Mouse (Mus musculus) CH12.LX (cell line): ENCODE results near the gene Angptl8. TPM values are rescaled to one million over a fixed set of nuclear protein-coding genes. Genes with fewer than 3 reads are reported as not detected.
"Not testable (repeated sequence)": the region's sequence is repeated elsewhere in the genome, so short reads cannot be mapped to it uniquely, and the experiment has no call there.

Experiments
- DNase-seq: peaks from one replicate; pipeline ENCODE4 v3.0.0-alpha.2; 2013; ENCODE audit errors: extremely low read depth
- H3K27ac ChIP-seq: 2 replicates; pipeline ENCODE4 v1.5.1; 2012; ENCODE audit warnings: low read depth, mild to moderate bottlenecking, control low read depth, moderate library complexity; ENCODE audit not compliant: insufficient read depth
- H3K27me3 ChIP-seq: replicated peaks from 2 replicates; pipeline ENCODE3; 2012; ENCODE audit warnings: inconsistent platforms
- H3K36me3 ChIP-seq, 2 experiments: replicated peaks in 1 of 2; 2 replicates each; pipeline versions ENCODE3 to v1.6.1; 2012; ENCODE audit warnings: inconsistent platforms in 1 of 2, low read length in 1 of 2, mild to moderate bottlenecking in 1 of 2, mixed read lengths in 1 of 2, moderate library complexity in 1 of 2; ENCODE audit not compliant: control insufficient read depth in 1 of 2, insufficient read depth in 1 of 2
- H3K4me1 ChIP-seq, 2 experiments: 2 replicates each; pipeline ENCODE4 v1.6.1; 2012; ENCODE audit warnings: inconsistent platforms in 1 of 2, moderate library complexity in 1 of 2; ENCODE audit not compliant: insufficient read depth in 2 of 2, control insufficient read depth in 1 of 2
- H3K4me2 ChIP-seq: 2 replicates; pipeline ENCODE4 v1.6.1; 2012; ENCODE audit warnings: low read depth, mild to moderate bottlenecking, control low read depth; ENCODE audit not compliant: poor library complexity, insufficient read depth, severe bottlenecking
- H3K4me3 ChIP-seq, 3 experiments: fragments of 150-350 bp in 1 of 3; sonication (generic) in 1 of 3; replicated peaks in 1 of 3; 2 replicates each; pipeline versions ENCODE3 to v1.5.1; 2011 to 2012; ENCODE audit warnings: low read depth in 2 of 3, low read length in 2 of 3, mild to moderate bottlenecking in 2 of 3, moderate library complexity in 2 of 3, control low read depth in 1 of 3, improper control_type of control experiment in 1 of 3, inconsistent platforms in 1 of 3, mixed read lengths in 1 of 3; ENCODE audit not compliant: poor library complexity in 1 of 3
- H3K79me2 ChIP-seq: replicated peaks from 2 replicates; pipeline ENCODE4 v1.6.1; 2012; ENCODE audit warnings: mild to moderate bottlenecking, moderate library complexity; ENCODE audit not compliant: control insufficient read depth, poor library complexity, insufficient read depth, severe bottlenecking; ENCODE audit errors: extremely low read depth
- H3K9ac ChIP-seq: 2 replicates; pipeline ENCODE4 v1.6.1; 2012; ENCODE audit warnings: low read depth, mild to moderate bottlenecking, control low read depth, moderate library complexity; ENCODE audit not compliant: insufficient read depth
- H3K9me3 ChIP-seq: replicated peaks from 2 replicates; pipeline ENCODE3; 2012; ENCODE audit warnings: low read length, inconsistent platforms, mixed read lengths
- BHLHE40 ChIP-seq: IDR thresholded peaks from 2 replicates; pipeline ENCODE4 v1.6.1; 2011; ENCODE audit warnings: mild to moderate bottlenecking, low read depth, low read length, improper control_type of control experiment
- CTCF ChIP-seq, 2 experiments: IDR thresholded peaks in 1 of 2; conservative IDR thresholded peaks in 1 of 2; 2 replicates each; pipeline ENCODE4 v1.5.1; 2011 to 2012; ENCODE audit warnings: low read depth in 2 of 2, low read length in 2 of 2, improper control_type of control experiment in 1 of 2, inconsistent platforms in 1 of 2, mild to moderate bottlenecking in 1 of 2, moderate library complexity in 1 of 2
- E2F4 ChIP-seq: IDR thresholded peaks from 2 replicates; pipeline ENCODE4 v1.6.1; 2011; ENCODE audit warnings: low read depth, low read length, improper control_type of control experiment; ENCODE audit not compliant: insufficient replicate concordance
- IRF4 ChIP-seq: IDR thresholded peaks from 2 replicates; pipeline ENCODE4 v1.6.1; 2014; ENCODE audit warnings: low read depth, mild to moderate bottlenecking, inconsistent platforms, low read length, improper control_type of control experiment
- JUND ChIP-seq: conservative IDR thresholded peaks from 2 replicates; pipeline ENCODE4 v1.6.1; 2011; ENCODE audit warnings: low read depth, low read length, improper control_type of control experiment
- KAT2A ChIP-seq: IDR thresholded peaks from 2 replicates; pipeline ENCODE4 v1.6.1; 2012; ENCODE audit warnings: low read length, improper control_type of control experiment, inconsistent platforms; ENCODE audit not compliant: insufficient replicate concordance
- MAFK ChIP-seq: IDR thresholded peaks from 2 replicates; pipeline ENCODE4 v1.6.1; 2011; ENCODE audit warnings: low read length, improper control_type of control experiment; ENCODE audit not compliant: insufficient replicate concordance
- MAX ChIP-seq: IDR thresholded peaks from 2 replicates; pipeline ENCODE4 v1.6.1; 2011; ENCODE audit warnings: low read length, improper control_type of control experiment
- MEF2A ChIP-seq: IDR thresholded peaks from 2 replicates; pipeline ENCODE4 v1.6.1; 2014; ENCODE audit warnings: low read depth, mild to moderate bottlenecking, inconsistent platforms, low read length, improper control_type of control experiment, borderline replicate concordance
- MYC ChIP-seq: IDR thresholded peaks from 2 replicates; pipeline ENCODE4 v1.6.1; 2011; ENCODE audit warnings: low read depth, mild to moderate bottlenecking, improper control_type of control experiment, low read length
- POLR2AphosphoS2 ChIP-seq: IDR thresholded peaks from 2 replicates; pipeline ENCODE4 v1.6.1; 2011; ENCODE audit warnings: low read depth, low read length, improper control_type of control experiment
- RCOR1 ChIP-seq: conservative IDR thresholded peaks from 2 replicates; pipeline ENCODE4 v1.6.1; 2012; ENCODE audit warnings: low read depth, mild to moderate bottlenecking, inconsistent platforms, low read length, improper control_type of control experiment
- SIN3A ChIP-seq: IDR thresholded peaks from 2 replicates; pipeline ENCODE4 v1.6.1; 2012; ENCODE audit warnings: low read length, improper control_type of control experiment, inconsistent platforms
- USF1 ChIP-seq: IDR thresholded peaks from 2 replicates; pipeline ENCODE4 v1.6.1; 2014; ENCODE audit warnings: low read depth, mild to moderate bottlenecking, inconsistent platforms, low read length, improper control_type of control experiment
- USF2 ChIP-seq: conservative IDR thresholded peaks from 2 replicates; pipeline ENCODE4 v1.6.1; 2011; ENCODE audit warnings: low read depth, low read length, improper control_type of control experiment
- ZKSCAN1 ChIP-seq: IDR thresholded peaks from 2 replicates; pipeline ENCODE4 v1.6.1; 2012; ENCODE audit warnings: low read depth, inconsistent platforms, low read length, improper control_type of control experiment, borderline replicate concordance
- ZNF384 ChIP-seq: IDR thresholded peaks from 2 replicates; pipeline ENCODE4 v1.6.1; 2012; ENCODE audit warnings: low read depth, low read length, improper control_type of control experiment, inconsistent platforms
- dilution Hi-C: fragments of 300-500 bp; cut with MboI; formaldehyde crosslinking; loops from 2 replicates; pipeline ENCODE4 v1.14.3; 2020; ENCODE audit warnings: low sequenced_read_pairs; ENCODE audit not compliant: extremely low pct_unique_long_range_greater_than_20kb, extremely low pct_ligation_motif_present
- in situ Hi-C: fragments of 300-500 bp; cut with MboI; formaldehyde crosslinking; loops from 3 replicates; pipeline ENCODE4 v1.14.3; 2019; ENCODE audit warnings: low sequenced_read_pairs, low pct_ligation_motif_present, low pct_unique_long_range_greater_than_20kb, mixed read lengths
- polyA plus RNA-seq: library from polyadenylated mRNA; unstranded; fragments of >175 nt; gene quantifications from 2 replicates; pipeline ENCODE4 v1.2.1, GENCODE M21; 2012; ENCODE audit warnings: low read depth; ENCODE audit not compliant: insufficient read length
- total RNA-seq, 2 experiments: library from RNA; depleted of rRNA; stranded (reverse); fragments of 300-350 nt in 1 of 2; fragments of >200 nt in 1 of 2; gene quantifications; 2 replicates each; pipeline ENCODE4 v1.2.3; 2012 to 2014

Angptl8 gene
- total and polyA plus RNA-seq, 3 experiments = not detected

- TF ChIP-seq RCOR1 = no peak
- no peak for TF ChIP-seq MYC
- no peak for TF ChIP-seq USF2
- no peak for TF ChIP-seq POLR2AphosphoS2
- TF ChIP-seq KAT2A = no peak
- no peak for TF ChIP-seq SIN3A
- TF ChIP-seq E2F4 = no peak
- no peak for TF ChIP-seq ZKSCAN1
- no peak for TF ChIP-seq JUND
- no peak for TF ChIP-seq BHLHE40
- TF ChIP-seq USF1 = no peak
- TF ChIP-seq, all 38 proteins: peak for 0
- in situ Hi-C loops (no loop called here), dilution Hi-C loops (no loop called here)
- Histone ChIP-seq H3K27ac (no peak overlapping the region), H3K27me3 (peaks cover 14% of the 10 kb centered on the region), H3K9ac (no peak overlapping the region), H3K4me2 (no peak overlapping the region), H3K9me3 (no peaks in the 10 kb centered on the region), H3K79me2 (no peaks in the 10 kb centered on the region), H3K4me3 (no peak overlapping the region), H3K4me1 (peaks cover 0 to 1% of the 10 kb centered on the region in 2 experiments; a peak in 1 of 4 replicates), H3K36me3 (peaks cover 0 to 3% of the 10 kb centered on the region in 2 experiments)
- DNase-seq = no peak
Observed at GRCm38 (mm10) chr9:21792644-21793043, 42.7 kb upstream of the Angptl8 start.

GRCm38 (mm10) chr9:21793507-21793906, 41.8 kb upstream of the Angptl8 start:
- dilution Hi-C loops, H3K36me3 ChIP-seq, in situ Hi-C loops, H3K27ac ChIP-seq, H3K4me3 ChIP-seq, H3K4me1 ChIP-seq, H3K9me3 ChIP-seq, H3K79me2 ChIP-seq, H3K9ac ChIP-seq, DNase-seq, H3K4me2 ChIP-seq: not testable (repeated sequence)
- H3K27me3 ChIP-seq = peaks cover 16% of the 10 kb centered on the region

GRCm38 (mm10) chr9:21794344-21794834, 40.9 kb upstream of the Angptl8 start:
- Histone ChIP-seq H3K4me3 (no peak overlapping the region), H3K4me1 (peaks cover 0 to 15% of the 10 kb centered on the region in 2 experiments; a peak in 2 of 4 replicates), H3K9ac (no peak overlapping the region), H3K4me2 (no peak overlapping the region), H3K9me3 (no peaks in the 10 kb centered on the region), H3K36me3 (peaks cover 0 to 3% of the 10 kb centered on the region in 2 experiments), H3K79me2 (no peaks in the 10 kb centered on the region), H3K27ac (no peak overlapping the region), H3K27me3 (peaks cover 24% of the 10 kb centered on the region)
- dilution Hi-C loops = no loop called here
- DNase-seq = no peak
- no peak for TF ChIP-seq KAT2A
- TF ChIP-seq MEF2A = no peak
- TF ChIP-seq MYC = no peak
- no peak for TF ChIP-seq USF2
- no peak for TF ChIP-seq MAX
- TF ChIP-seq MAFK = no peak
- TF ChIP-seq SIN3A = no peak
- no peak for TF ChIP-seq IRF4
- TF ChIP-seq CTCF (conservative IDR thresholded peaks at IDR 0.05 in 1 of 2, IDR thresholded peaks at IDR 0.05 in 1 of 2; ENCODE audit: low read depth in 2 of 2, low read length in 2 of 2) = no peak
- TF ChIP-seq ZNF384 = no peak
- in situ Hi-C loops = no loop called here
